In genomic region chr6:113961658-113962057, GRCm38 (mm10) we compare ENCODE assay signal across 20 mouse cellular contexts.
DNase-seq lines count a peak whose midpoint lies in the region; ATAC-seq lines count a peak whose summit lies in the region.
"Had no signal": no experiment of that assay in that cellular context is flagged by ENCODE, and none has a peak within 500 bp of the region (broad histone marks: within the 10 kb centered on the region; RNA-seq: fewer than 3 reads in every experiment).

No protein-coding gene starts in this region.

- H3K4me3 ChIP-seq in midbrain, embryonic 11.5 days (ENCODE audit: low read depth, low read length): no peak overlapping the region
- H3K4me3 ChIP-seq in midbrain, embryonic 13.5 days (replicated peaks): no peak overlapping the region
- H3K4me3 ChIP-seq: embryonic facial prominence, embryonic 10.5 days; embryonic facial prominence, embryonic 12.5 days; forebrain, embryonic 13.5 days; forebrain, embryonic 15.5 days had no signal

- DNase-seq in cerebellum, adult 11-12 months: peak; percentile 35
- DNase-seq in cerebellum, adult 9-10 months: no peak
- DNase-seq in cerebellum, postnatal 25 days: peak; percentile 43 to 57
- peak; percentile 14 for DNase-seq in midbrain, embryonic 11.5 days (ENCODE audit: low spot score, missing footprints)
- DNase-seq: adrenal gland, adult 8-10 months; adrenal gland, postnatal 14 days; adrenal gland, postnatal 36 days; B cell, adult 2 months; cerebellum, adult 11 months; forebrain, postnatal 0 days had no signal

- no peak overlapping the region for H3K27ac ChIP-seq in midbrain, embryonic 11.5 days (ENCODE audit: low read depth, low read length)
- no peak overlapping the region for H3K27ac ChIP-seq in midbrain, embryonic 13.5 days
- H3K27ac ChIP-seq: embryonic facial prominence, embryonic 10.5 days; embryonic facial prominence, embryonic 12.5 days; forebrain, embryonic 13.5 days; forebrain, embryonic 15.5 days had no signal

- H3K9me3 ChIP-seq in midbrain, embryonic 11.5 days (ENCODE audit: control insufficient read depth, low read length): no peaks in the 10 kb centered on the region
- no peaks in the 10 kb centered on the region for H3K9me3 ChIP-seq in midbrain, embryonic 13.5 days
- H3K9me3 ChIP-seq: embryonic facial prominence, embryonic 10.5 days; embryonic facial prominence, embryonic 12.5 days; forebrain, embryonic 13.5 days; forebrain, embryonic 15.5 days had no signal

- 79% methylated on average over 2 of the region's 2 CpGs for WGBS in midbrain, embryonic 11.5 days
- WGBS in midbrain, embryonic 13.5 days: 73% methylated on average over 2 of the region's 2 CpGs

- no peak overlapping the region for H3K4me2 ChIP-seq in midbrain, embryonic 11.5 days
- no peak overlapping the region for H3K4me2 ChIP-seq in midbrain, embryonic 13.5 days (replicated peaks)
- H3K4me2 ChIP-seq: embryonic facial prominence, embryonic 12.5 days; forebrain, embryonic 13.5 days; forebrain, embryonic 15.5 days had no signal

- no peak for ATAC-seq in cerebellum, adult (ENCODE audit: insufficient number of reproducible peaks, low FRiP score, low TSS enrichment)
- ATAC-seq in midbrain, embryonic 11.5 days (ENCODE audit: low FRiP score): no peak
- no peak for ATAC-seq in midbrain, embryonic 13.5 days
- ATAC-seq: activated CD4-positive, CD25-positive, alpha-beta regulatory T cell, adult 4 months; CD4-positive, CD25-positive, alpha-beta regulatory T cell, adult 4 months; forebrain, embryonic 13.5 days; forebrain, embryonic 15.5 days; forebrain, postnatal 0 days; Patski had no signal

- no peak overlapping the region for H3K9ac ChIP-seq in midbrain, embryonic 11.5 days (ENCODE audit: low read length)
- no peak overlapping the region for H3K9ac ChIP-seq in midbrain, embryonic 13.5 days (replicated peaks)
- H3K9ac ChIP-seq: embryonic facial prominence, embryonic 12.5 days; forebrain, embryonic 13.5 days; forebrain, embryonic 15.5 days; forebrain, postnatal 0 days had no signal

- H3K4me1 ChIP-seq in midbrain, embryonic 11.5 days (ENCODE audit: control insufficient read depth, insufficient read depth, low read length): peaks cover 2% of the 10 kb centered on the region; the same call in 1 of the 2 replicates
- H3K4me1 ChIP-seq in midbrain, embryonic 13.5 days (replicated peaks): peaks cover 29% of the 10 kb centered on the region

- no peaks in the 10 kb centered on the region for H3K36me3 ChIP-seq in midbrain, embryonic 11.5 days (ENCODE audit: control insufficient read depth, insufficient read depth, low read length)
- no peaks in the 10 kb centered on the region for H3K36me3 ChIP-seq in midbrain, embryonic 13.5 days
- H3K36me3 ChIP-seq: embryonic facial prominence, embryonic 10.5 days; embryonic facial prominence, embryonic 12.5 days; forebrain, embryonic 15.5 days; G1E had no signal

- no peaks in the 10 kb centered on the region for H3K27me3 ChIP-seq in midbrain, embryonic 11.5 days (ENCODE audit: control insufficient read depth, insufficient read depth, low read length)
- H3K27me3 ChIP-seq in midbrain, embryonic 13.5 days: no peaks in the 10 kb centered on the region
- H3K27me3 ChIP-seq: embryonic facial prominence, embryonic 12.5 days; forebrain, embryonic 13.5 days; forebrain, embryonic 15.5 days; Patski had no signal
